Mouse (Mus musculus) forebrain, embryonic 15.5 days (tissue): ENCODE data around the gene Aebp1. TPM values are rescaled to one million over a fixed set of nuclear protein-coding genes. Genes with fewer than 3 reads are reported as not detected.
"Not testable (repeated sequence)": the region's sequence is repeated elsewhere in the genome, so short reads cannot be mapped to it uniquely, and the experiment has no call there.

ENCODE experiments used
- ATAC-seq: fragments of 200-750 bp; cut with Nextera tagmentation; replicated peaks from 2 replicates; pipeline ENCODE4 v1.8.0; 2017; ENCODE audit warnings: mild to moderate bottlenecking, moderate TSS enrichment, moderate library complexity
- H3K27ac ChIP-seq: fragments of 300-500 bp; sonication (generic); replicated peaks from 2 replicates; pipeline ENCODE4 v1.5.1; 2015; ENCODE audit warnings: mild to moderate bottlenecking, inconsistent platforms
- H3K27me3 ChIP-seq: fragments of 300-500 bp; sonication (generic); 2 replicates; pipeline ENCODE4 v1.6.1; 2015; ENCODE audit warnings: inconsistent platforms
- H3K36me3 ChIP-seq: fragments of 300-500 bp; sonication (generic); 2 replicates; pipeline ENCODE4 v1.6.1; 2015; ENCODE audit warnings: mild to moderate bottlenecking, inconsistent platforms
- H3K4me1 ChIP-seq: fragments of 300-500 bp; sonication (generic); 2 replicates; pipeline ENCODE4 v1.6.1; 2015; ENCODE audit warnings: inconsistent platforms
- H3K4me2 ChIP-seq: fragments of 300-500 bp; sonication (generic); replicated peaks from 2 replicates; pipeline ENCODE4 v1.6.1; 2015; ENCODE audit warnings: mild to moderate bottlenecking, inconsistent platforms
- H3K4me3 ChIP-seq: fragments of 300-500 bp; sonication (generic); 2 replicates; pipeline ENCODE4 v1.5.1; 2015; ENCODE audit warnings: mild to moderate bottlenecking, inconsistent platforms
- H3K9ac ChIP-seq: fragments of 300-500 bp; sonication (generic); replicated peaks from 2 replicates; pipeline ENCODE4 v1.6.1; 2015; ENCODE audit warnings: mild to moderate bottlenecking, inconsistent platforms
- H3K9me3 ChIP-seq: fragments of 300-500 bp; sonication (generic); 2 replicates; pipeline ENCODE4 v1.6.1; 2016; ENCODE audit warnings: inconsistent platforms
- WGBS: fragments of 180-500 bp; shearing (Covaris S2); methylation state at CpG from one replicate; pipeline ENCODE4 v1.1.7; 2015; ENCODE audit warnings: mixed read lengths; 5-methylcytosine and 5-hydroxymethylcytosine counted together
- polyA plus RNA-seq: library from polyadenylated mRNA; unstranded; fragments of >200 nt; fragmentation: Nextera tagmentation; extraction: Ambion mirVana; gene quantifications from 2 replicates; pipeline ENCODE4 v1.2.1, GENCODE M21; 2015

Gene Aebp1
- polyA plus RNA-seq, 1 experiment from 2014 or later, result 10.4 TPM

DNA sequence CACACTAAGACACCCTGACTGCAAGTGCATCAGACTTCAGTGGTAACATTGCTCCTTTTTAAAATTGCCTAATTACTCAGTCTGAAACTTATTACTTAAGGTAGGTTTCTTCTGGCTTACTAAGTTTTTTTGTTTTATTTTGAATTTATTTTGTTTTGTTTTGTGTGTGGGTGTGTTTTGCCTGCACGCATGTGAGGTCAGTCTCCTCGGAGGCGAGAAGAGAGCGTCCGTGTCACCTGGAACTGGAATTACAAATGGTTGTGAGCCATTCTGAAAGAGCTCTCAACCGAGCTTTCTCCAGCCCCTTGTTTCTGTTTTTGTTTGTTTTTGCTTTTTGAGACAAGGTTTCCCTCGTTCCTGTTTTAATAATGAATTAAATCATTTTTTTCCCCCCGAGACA, 16.9 kb downstream of the Aebp1 start:
- Histone ChIP-seq H3K27me3 (no peaks in the 10 kb centered on the region), H3K36me3 (peaks cover 10% of the 10 kb centered on the region; the same call in 1 of the 2 replicates), H3K9ac (peak overlapping the region; percentile 60), H3K27ac (peak overlapping the region; percentile 85), H3K4me2 (peak overlapping the region; percentile 63), H3K4me1 (peaks cover 25% of the 10 kb centered on the region), H3K9me3 (no peaks in the 10 kb centered on the region), H3K4me3 (peak overlapping the region; percentile 78)
- ATAC-seq, result no peak
- WGBS, result 37% methylated on average over 8 of the region's 8 CpGs

DNA sequence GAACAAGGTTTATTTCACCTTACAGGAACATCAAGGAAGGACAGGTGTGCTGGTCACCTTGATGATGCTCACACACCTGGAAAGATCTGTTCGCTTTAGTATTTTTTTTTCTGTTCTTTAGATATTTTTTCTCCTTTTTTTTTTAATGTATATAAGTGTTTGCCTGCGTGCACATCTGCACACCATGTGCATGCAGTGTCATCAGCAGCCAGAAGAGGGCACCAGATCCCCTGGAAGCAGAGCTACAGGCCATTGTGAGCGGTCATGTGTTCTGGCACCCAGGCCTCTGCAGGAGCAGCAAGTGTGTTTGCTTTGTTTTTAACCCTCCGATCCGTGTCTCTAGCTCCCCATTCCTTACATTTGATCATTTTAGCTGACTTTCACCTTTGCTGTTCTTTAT, 18.2 kb downstream of the Aebp1 start:
- WGBS, result 49% methylated on average over 5 of the region's 5 CpGs
- no peak overlapping the region for H3K4me3 ChIP-seq
- 0 out of 2 replicates have a peak, but pooled peaks cover 3% of the 10 kb centered on the region for H3K36me3 ChIP-seq
- H3K9me3 ChIP-seq, result no peaks in the 10 kb centered on the region
- peaks cover 25% of the 10 kb centered on the region for H3K4me1 ChIP-seq
- no peak overlapping the region for H3K27ac ChIP-seq
- no peak overlapping the region for H3K9ac ChIP-seq
- H3K27me3 ChIP-seq, result no peaks in the 10 kb centered on the region
- H3K4me2 ChIP-seq, result no peak overlapping the region
- no peak for ATAC-seq

DNA sequence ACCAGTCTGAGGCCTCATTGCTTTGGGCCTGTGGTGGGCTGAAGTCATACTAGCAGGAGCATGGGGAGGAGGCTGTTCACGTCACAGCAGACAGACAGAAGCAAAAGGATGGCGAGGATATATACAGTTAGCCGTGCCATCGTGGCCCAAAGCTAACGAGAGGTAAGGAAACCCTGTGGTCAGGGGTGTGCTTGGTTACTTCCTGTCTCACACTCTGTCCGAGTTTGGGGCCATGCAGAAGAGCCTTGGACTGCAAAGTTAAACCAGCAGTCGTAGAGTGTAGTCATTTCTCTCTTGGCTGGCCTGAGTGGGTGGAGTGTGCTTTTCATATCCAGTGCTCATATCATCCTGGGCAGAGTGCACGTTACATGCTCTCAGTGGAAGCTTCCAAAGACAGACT, 20.8 kb downstream of the Aebp1 start:
- Histone ChIP-seq H3K9me3 (no peaks in the 10 kb centered on the region), H3K4me3 (no peak overlapping the region), H3K4me2 (no peak overlapping the region), H3K9ac (no peak overlapping the region), H3K36me3 (no peaks in the 10 kb centered on the region), H3K27ac (no peak overlapping the region), H3K4me1 (peaks cover 22% of the 10 kb centered on the region), H3K27me3 (no peaks in the 10 kb centered on the region)
- ATAC-seq, result no peak
- WGBS, result 84% methylated on average over 8 of the region's 8 CpGs

DNA sequence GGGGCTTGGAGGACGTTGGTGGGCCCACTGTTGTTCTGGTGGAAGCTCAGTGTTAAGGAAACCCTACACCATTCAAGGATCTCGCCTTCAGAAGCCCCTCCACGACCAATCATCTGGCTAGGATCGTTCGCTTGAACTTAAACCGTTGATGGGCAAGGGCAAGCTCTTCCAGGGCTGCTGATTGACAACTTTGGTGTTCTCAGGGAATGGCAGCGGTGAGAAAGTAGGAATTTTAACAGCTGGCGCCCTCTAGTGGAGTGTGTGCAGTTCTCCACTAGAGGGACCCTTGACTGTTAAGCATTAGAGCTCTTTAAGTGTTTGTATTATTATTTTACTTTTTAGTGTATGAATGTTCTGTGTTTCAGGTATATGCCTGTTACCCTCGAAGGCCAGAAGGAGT, 24.4 kb downstream of the Aebp1 start:
- ATAC-seq, result 0 out of 2 replicates have a peak, but pooled peaks have one; percentile 49
- Histone ChIP-seq H3K4me3 (no peak overlapping the region), H3K36me3 (no peaks in the 10 kb centered on the region), H3K27me3 (no peaks in the 10 kb centered on the region), H3K4me1 (0 out of 2 replicates have a peak, but pooled peaks cover 14% of the 10 kb centered on the region), H3K9me3 (no peaks in the 10 kb centered on the region), H3K9ac (no peak overlapping the region), H3K4me2 (no peak overlapping the region), H3K27ac (no peak overlapping the region; the same call in 1 of the 2 replicates)
- 16% methylated on average over 9 of the region's 9 CpGs for WGBS

DNA sequence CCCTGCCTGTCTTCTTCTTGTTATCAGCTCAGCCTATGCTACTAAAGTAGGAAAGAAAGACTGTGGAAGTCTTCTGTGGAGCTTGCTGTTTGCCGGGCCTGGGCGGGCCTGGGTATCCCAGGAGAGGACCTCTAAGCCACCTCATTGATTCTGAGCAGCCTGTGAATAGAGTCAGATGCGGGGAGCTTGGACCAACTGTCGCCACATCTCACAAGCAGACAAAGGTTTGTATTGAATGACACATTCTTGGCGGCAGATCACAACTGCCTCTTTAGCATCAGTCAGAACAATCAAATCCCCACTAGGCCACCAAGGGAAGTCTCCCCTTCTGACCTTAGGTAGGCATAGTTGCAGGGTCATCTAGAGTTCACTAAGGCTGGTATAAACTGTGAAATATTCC, 25.5 kb downstream of the Aebp1 start:
- ATAC-seq, result no peak
- 8% methylated on average over 5 of the region's 5 CpGs for WGBS
- H3K4me1 ChIP-seq, result 0 out of 2 replicates have a peak, but pooled peaks cover 16% of the 10 kb centered on the region
- H3K9ac ChIP-seq, result no peak overlapping the region
- H3K4me3 ChIP-seq, result no peak overlapping the region
- H3K27me3 ChIP-seq, result no peaks in the 10 kb centered on the region
- H3K9me3 ChIP-seq, result no peaks in the 10 kb centered on the region
- no peak overlapping the region for H3K27ac ChIP-seq
- H3K4me2 ChIP-seq, result no peak overlapping the region
- no peaks in the 10 kb centered on the region for H3K36me3 ChIP-seq

DNA sequence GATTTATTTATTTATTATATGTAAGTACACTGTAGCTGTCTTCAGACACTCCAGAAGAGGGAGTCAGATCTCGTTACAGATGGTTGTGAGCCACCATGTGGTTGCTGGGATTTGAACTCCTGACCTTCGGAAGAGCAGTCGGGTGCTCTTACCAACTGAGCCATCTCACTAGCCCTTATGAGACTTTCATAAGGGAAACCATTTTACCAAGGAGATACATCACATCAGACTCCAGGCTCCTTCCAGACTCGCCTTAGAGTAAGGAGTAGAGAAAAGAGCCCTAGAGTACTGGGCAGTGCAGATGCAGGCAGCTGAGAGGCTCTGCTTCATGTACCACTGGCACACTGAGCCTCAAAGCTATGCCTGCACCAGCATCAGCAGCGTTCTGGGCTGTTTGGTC, 26.8 kb downstream of the Aebp1 start:
- H3K4me3 ChIP-seq, H3K4me2 ChIP-seq, H3K27ac ChIP-seq, ATAC-seq, H3K27me3 ChIP-seq, H3K9ac ChIP-seq, H3K36me3 ChIP-seq, H3K9me3 ChIP-seq: not testable (repeated sequence)
- 78% methylated on average over 5 of the region's 5 CpGs for WGBS
- 0 out of 2 replicates have a peak, but pooled peaks cover 20% of the 10 kb centered on the region for H3K4me1 ChIP-seq

DNA sequence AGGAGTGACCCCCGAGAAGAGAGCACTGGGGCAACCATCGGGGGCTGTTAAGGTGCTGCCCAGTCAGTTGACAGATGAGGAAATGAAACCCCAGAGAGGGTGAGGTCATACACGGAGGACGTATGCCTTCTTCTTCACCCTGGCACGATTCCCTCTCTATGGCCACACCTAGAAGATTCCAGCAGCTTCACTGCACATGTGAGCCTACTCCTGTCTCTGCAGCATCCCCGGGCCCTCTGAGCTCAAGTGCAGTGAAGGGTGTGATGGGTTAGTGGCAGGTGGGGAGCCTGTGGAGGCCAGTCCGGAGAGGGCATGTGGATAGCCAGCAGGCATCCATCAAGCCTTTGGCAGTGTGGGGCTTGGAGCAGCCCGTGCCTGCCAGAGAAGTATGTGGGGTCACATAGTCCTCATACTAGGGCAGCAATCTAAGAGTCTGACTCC, 30.4 kb downstream of the Aebp1 start:
- no peak for ATAC-seq
- Histone ChIP-seq H3K9me3 (no peaks in the 10 kb centered on the region), H3K4me1 (0 out of 2 replicates have a peak, but pooled peaks cover 10% of the 10 kb centered on the region), H3K36me3 (no peaks in the 10 kb centered on the region), H3K9ac (no peak overlapping the region), H3K4me3 (no peak overlapping the region), H3K27ac (peak overlapping the region; percentile 48), H3K27me3 (no peaks in the 10 kb centered on the region), H3K4me2 (no peak overlapping the region)
- 78% methylated on average over 8 of the region's 8 CpGs for WGBS

DNA sequence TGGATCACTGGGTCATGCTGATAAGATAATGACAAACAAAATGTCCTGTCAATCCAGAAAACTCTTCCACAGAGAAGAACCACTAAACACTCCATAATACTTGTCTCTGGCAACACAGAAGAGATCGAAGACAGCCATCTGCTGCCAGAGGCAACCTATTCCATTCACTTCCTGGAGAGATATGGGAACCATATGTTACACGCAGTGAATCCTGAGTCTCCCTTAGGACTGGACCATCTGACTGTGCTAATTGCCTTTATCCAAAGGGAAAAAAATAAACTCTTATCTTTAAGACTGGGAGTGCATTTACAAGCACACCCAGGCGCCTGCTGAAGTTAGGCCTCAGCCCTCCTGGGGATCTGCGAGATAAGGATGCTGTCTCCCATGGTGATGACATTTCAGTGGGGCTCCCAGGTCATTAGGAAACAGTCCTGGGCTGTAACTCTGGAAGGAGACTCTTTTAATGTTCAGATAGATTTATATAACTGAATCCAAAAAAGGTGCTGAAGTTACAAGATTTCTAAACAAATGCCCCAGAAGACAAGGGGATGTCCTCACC, 31.1 kb downstream of the Aebp1 start:
- Histone ChIP-seq H3K4me2 (no peak overlapping the region), H3K36me3 (no peaks in the 10 kb centered on the region), H3K4me3 (no peak overlapping the region), H3K9me3 (no peaks in the 10 kb centered on the region), H3K27ac (peak overlapping the region; percentile 48), H3K4me1 (0 out of 2 replicates have a peak, but pooled peaks cover 6% of the 10 kb centered on the region), H3K9ac (no peak overlapping the region), H3K27me3 (no peaks in the 10 kb centered on the region)
- 0 out of 2 replicates have a peak, but pooled peaks have one; percentile 23 for ATAC-seq
- 63% methylated on average over 4 of the region's 4 CpGs for WGBS

DNA sequence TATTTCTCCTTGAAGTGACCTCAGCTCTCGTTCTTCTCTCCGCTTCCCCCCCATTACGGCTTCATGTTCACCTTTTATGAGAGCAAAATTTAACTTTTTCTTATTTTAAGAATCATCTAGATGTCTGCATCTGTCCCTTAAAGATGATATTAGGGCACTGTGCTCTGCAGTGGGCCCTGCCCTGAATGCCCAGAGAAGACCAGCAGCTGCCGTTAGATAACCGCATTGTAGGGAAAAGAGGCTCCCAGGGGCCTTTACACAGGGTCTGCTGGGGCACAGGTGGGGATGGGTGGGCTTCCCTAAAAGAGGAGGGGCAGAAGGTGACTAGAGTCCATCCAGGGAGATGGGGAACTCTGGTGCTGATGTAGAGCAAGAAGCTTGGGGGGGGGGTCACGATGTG, 32.1 kb downstream of the Aebp1 start:
- ATAC-seq, result no peak
- H3K27ac ChIP-seq, result no peak overlapping the region
- no peak overlapping the region for H3K4me2 ChIP-seq
- no peak overlapping the region for H3K4me3 ChIP-seq
- no peaks in the 10 kb centered on the region for H3K27me3 ChIP-seq
- no peaks in the 10 kb centered on the region for H3K36me3 ChIP-seq
- WGBS, result 73% methylated on average over 6 of the region's 6 CpGs
- no peaks in the 10 kb centered on the region for H3K9me3 ChIP-seq
- no peak overlapping the region for H3K9ac ChIP-seq
- 0 out of 2 replicates have a peak, but pooled peaks cover 6% of the 10 kb centered on the region for H3K4me1 ChIP-seq

DNA sequence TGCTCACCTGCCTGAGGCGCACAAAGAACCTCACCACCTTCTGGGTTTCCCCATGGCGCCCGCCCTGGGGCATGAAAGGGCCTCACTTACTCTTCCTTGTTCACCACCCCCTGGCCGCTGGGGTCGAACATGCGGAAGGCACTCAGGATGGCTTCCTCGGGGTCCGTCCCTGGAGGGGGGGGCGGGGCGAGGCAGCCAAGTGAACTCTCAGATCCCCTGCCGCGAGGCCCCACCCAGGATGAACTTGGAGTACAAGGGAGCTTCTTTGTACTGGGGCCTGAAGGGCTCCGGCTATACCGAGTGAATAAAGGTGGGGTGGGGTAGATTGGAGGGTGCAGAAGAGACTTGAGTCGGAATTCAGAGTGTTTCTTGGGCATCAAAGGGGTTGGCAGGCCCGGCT, 35.5 kb downstream of the Aebp1 start:
- no peak overlapping the region for H3K4me3 ChIP-seq
- H3K4me1 ChIP-seq, result peaks cover 17% of the 10 kb centered on the region
- H3K9me3 ChIP-seq, result no peaks in the 10 kb centered on the region
- 15% methylated on average over 16 of the region's 16 CpGs for WGBS
- no peak for ATAC-seq
- no peaks in the 10 kb centered on the region for H3K36me3 ChIP-seq
- H3K27me3 ChIP-seq, result no peaks in the 10 kb centered on the region
- no peak overlapping the region for H3K4me2 ChIP-seq
- no peak overlapping the region for H3K9ac ChIP-seq
- H3K27ac ChIP-seq, result no peak overlapping the region

DNA sequence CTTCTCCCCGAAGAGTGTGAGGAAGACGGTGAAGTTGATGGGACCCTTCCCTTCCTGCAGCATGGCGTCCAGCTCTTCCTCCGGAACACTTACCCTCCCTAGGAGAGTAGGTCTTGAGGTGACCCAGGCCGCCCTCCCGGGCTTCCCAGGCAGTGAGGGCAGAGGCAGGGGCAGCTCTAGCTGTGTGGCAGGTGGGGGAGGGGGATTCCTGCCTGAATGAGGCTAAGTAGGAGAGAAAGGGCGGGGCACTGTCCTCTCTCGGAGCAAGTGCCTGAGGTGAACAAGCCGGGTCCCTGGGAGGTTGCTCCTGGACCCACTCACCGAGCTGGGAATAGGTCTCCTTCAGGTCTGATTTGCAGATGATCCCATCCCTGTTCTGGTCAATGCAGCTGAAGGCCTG, 36.1 kb downstream of the Aebp1 start:
- no peak for ATAC-seq
- WGBS, result 10% methylated on average over 10 of the region's 10 CpGs
- Histone ChIP-seq H3K4me2 (no peak overlapping the region), H3K9ac (no peak overlapping the region), H3K4me3 (no peak overlapping the region), H3K36me3 (no peaks in the 10 kb centered on the region), H3K9me3 (no peaks in the 10 kb centered on the region), H3K4me1 (peaks cover 18% of the 10 kb centered on the region), H3K27me3 (no peaks in the 10 kb centered on the region), H3K27ac (no peak overlapping the region)

DNA sequence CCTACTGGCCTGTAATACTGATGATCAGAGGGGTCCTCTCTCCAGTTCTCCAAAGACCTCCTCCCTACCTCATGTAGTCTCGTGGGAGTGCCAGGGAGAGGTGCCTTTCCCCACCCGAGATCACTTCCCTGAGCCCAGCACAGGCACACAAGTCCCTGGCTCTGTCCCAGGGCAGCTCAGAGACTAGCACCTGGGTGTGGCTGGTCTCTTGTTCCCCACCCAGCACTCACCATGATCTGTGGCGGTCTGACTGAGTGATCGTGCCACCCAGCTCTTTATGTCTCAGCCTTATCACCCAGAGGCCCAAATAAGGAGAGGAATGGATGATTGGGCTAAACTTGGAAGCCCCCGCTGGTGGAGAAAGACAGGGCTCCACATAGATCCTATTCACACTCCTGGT, 36.8 kb downstream of the Aebp1 start, which contains the start of gene Myl7:
TSS of gene Myl7 (minus strand) at position 252 of the 400 bp plus-strand sequence.
- H3K4me2 ChIP-seq, result no peak within 1 kb of the TSS
- no peaks in the 10 kb centered on the region for H3K9me3 ChIP-seq
- peaks cover 18% of the 10 kb centered on the region for H3K4me1 ChIP-seq
- H3K4me3 ChIP-seq, result no peak within 1 kb of the TSS
- no peak for ATAC-seq
- H3K36me3 ChIP-seq, result no peaks in the 10 kb centered on the region
- H3K27ac ChIP-seq, result no peak within 1 kb of the TSS
- 74% methylated on average over 5 of the region's 5 CpGs for WGBS
- H3K27me3 ChIP-seq, result no peaks in the 10 kb centered on the region
- no peak within 1 kb of the TSS for H3K9ac ChIP-seq

DNA sequence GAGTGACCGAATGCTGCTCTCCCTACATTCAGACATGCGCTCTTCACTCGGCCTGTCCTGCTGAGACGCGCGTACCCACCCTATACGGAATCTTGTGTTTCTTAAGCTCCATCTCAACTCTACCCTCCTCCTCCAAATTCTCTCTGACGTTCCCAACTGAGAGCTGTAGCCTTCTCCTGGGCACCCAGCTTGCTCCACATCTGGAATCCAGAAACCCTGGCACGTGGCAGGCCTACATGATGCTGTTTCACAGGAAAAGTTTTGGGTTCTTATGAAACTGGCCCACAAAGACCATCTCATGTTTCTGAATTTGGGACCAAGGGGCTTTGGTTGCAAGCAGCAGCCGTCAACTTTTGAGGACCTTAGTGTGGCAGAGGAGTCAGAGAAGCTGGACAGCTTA, 37.5 kb downstream of the Aebp1 start:
- no peak overlapping the region for H3K27ac ChIP-seq
- H3K9me3 ChIP-seq, result no peaks in the 10 kb centered on the region
- ATAC-seq, result no peak
- H3K27me3 ChIP-seq, result no peaks in the 10 kb centered on the region
- H3K4me2 ChIP-seq, result no peak overlapping the region
- no peaks in the 10 kb centered on the region for H3K36me3 ChIP-seq
- H3K4me1 ChIP-seq, result peaks cover 18% of the 10 kb centered on the region
- no peak overlapping the region for H3K9ac ChIP-seq
- no peak overlapping the region for H3K4me3 ChIP-seq
- 95% methylated on average over 10 of the region's 10 CpGs for WGBS
